Mouse (Mus musculus): ENCODE measurements around the gene Gm43064. TPM values are rescaled to one million over a fixed set of nuclear protein-coding genes. Genes with fewer than 3 reads are reported as not detected.

The Gm43064 gene
- polyA plus RNA-seq (2015; fragmentation: Nextera tagmentation; extraction: Ambion mirVana), result 0.42 and 0.67 TPM in 2 replicates

- WGBS (ENCODE audit: insufficient replicate concordance), result under 1% methylated on average over 62 of the region's 70 CpGs
- Histone ChIP-seq H3K9ac (peak within 1 kb of the TSS; percentile 94), H3K4me3 (replicated peaks) (peak within 1 kb of the TSS; percentile 85), H3K36me3 (peaks cover 47% of the 10 kb centered on the region), H3K9me3 (replicated peaks) (no peaks in the 10 kb centered on the region), H3K4me1 (replicated peaks) (peaks cover 56% of the 10 kb centered on the region), H3K27me3 (no peaks in the 10 kb centered on the region), H3K4me2 (peak within 1 kb of the TSS; percentile 73), H3K27ac (peak within 1 kb of the TSS; percentile 97)
- DNase-seq (peak; percentile 84), ATAC-seq (ENCODE audit: low read depth) (peak; percentile 91)
These were observed at the start of gene Gm43064, which contains the start of the genes Dclre1b and Ap4b1 for GRCm38 (mm10) chr3:103808891-103809798. Gene Gm43064, plus strand, starts transcription at chr3:103809573. Gene Dclre1b, minus strand, starts transcription at chr3:103809444. Gene Ap4b1, plus strand, starts transcription at chr3:103809520.

- DNase-seq, result no peak
- H3K4me1 ChIP-seq (replicated peaks), result peaks cover under 1% of the 10 kb centered on the region; the same call in 1 of the 2 replicates
- no peak overlapping the region for H3K4me3 ChIP-seq (replicated peaks)
- peaks cover 88% of the 10 kb centered on the region for H3K36me3 ChIP-seq
- ATAC-seq (ENCODE audit: low read depth), result no peak
- H3K27ac ChIP-seq, result no peak overlapping the region
- no peaks in the 10 kb centered on the region for H3K9me3 ChIP-seq (replicated peaks)
- H3K4me2 ChIP-seq, result no peak overlapping the region
- no peaks in the 10 kb centered on the region for H3K27me3 ChIP-seq
- 79% methylated on average over 3 of the region's 3 CpGs for WGBS (ENCODE audit: insufficient replicate concordance)
- H3K9ac ChIP-seq, result no peak overlapping the region
These were observed 42.6 kb upstream of the Gm43064 start for GRCm38 (mm10) chr3:103766789-103767188.

- no peak overlapping the region; the same call in 1 of the 2 replicates for H3K27ac ChIP-seq
- WGBS (ENCODE audit: insufficient replicate concordance), result 86% methylated on average over 9 of the region's 9 CpGs
- no peak overlapping the region for H3K4me2 ChIP-seq
- H3K9me3 ChIP-seq (replicated peaks), result no peaks in the 10 kb centered on the region
- no peak overlapping the region for H3K9ac ChIP-seq
- peaks cover 86% of the 10 kb centered on the region for H3K36me3 ChIP-seq
- no peaks in the 10 kb centered on the region for H3K27me3 ChIP-seq
- H3K4me1 ChIP-seq (replicated peaks), result peaks cover 14% of the 10 kb centered on the region
- no peak for DNase-seq
- ATAC-seq (ENCODE audit: low read depth), result no peak
- H3K4me3 ChIP-seq (replicated peaks), result no peak overlapping the region
These were observed 37.7 kb upstream of the Gm43064 start for GRCm38 (mm10) chr3:103771531-103772130.

GRCm38 (mm10) chr3:103772846-103773245, 36.5 kb upstream of the Gm43064 start:
- H3K9me3 ChIP-seq (replicated peaks), result no peaks in the 10 kb centered on the region
- H3K4me1 ChIP-seq (replicated peaks), result peaks cover 14% of the 10 kb centered on the region
- H3K36me3 ChIP-seq, result peaks cover 89% of the 10 kb centered on the region
- H3K9ac ChIP-seq, result no peak overlapping the region
- no peak overlapping the region for H3K4me3 ChIP-seq (replicated peaks)
- no peaks in the 10 kb centered on the region for H3K27me3 ChIP-seq
- DNase-seq, result no peak
- H3K27ac ChIP-seq, result no peak overlapping the region
- no peak overlapping the region for H3K4me2 ChIP-seq
- WGBS (ENCODE audit: insufficient replicate concordance), result 56% methylated on average over 4 of the region's 4 CpGs
- ATAC-seq (ENCODE audit: low read depth), result no peak

GRCm38 (mm10) chr3:103773508-103773907, 35.9 kb upstream of the Gm43064 start:
- H3K27ac ChIP-seq, result no peak overlapping the region
- ATAC-seq (ENCODE audit: low read depth), result no peak
- 77% methylated on average over 3 of the region's 3 CpGs for WGBS (ENCODE audit: insufficient replicate concordance)

GRCm38 (mm10) chr3:103774009-103774408, 35.4 kb upstream of the Gm43064 start:
- no peak overlapping the region for H3K4me2 ChIP-seq
- WGBS (ENCODE audit: insufficient replicate concordance), result 95% methylated on average over 15 of the region's 15 CpGs
- no peaks in the 10 kb centered on the region for H3K9me3 ChIP-seq (replicated peaks)
- H3K36me3 ChIP-seq, result peaks cover 86% of the 10 kb centered on the region
- no peak overlapping the region for H3K27ac ChIP-seq
- no peak overlapping the region for H3K9ac ChIP-seq
- peaks cover 25% of the 10 kb centered on the region for H3K4me1 ChIP-seq (replicated peaks)
- ATAC-seq (ENCODE audit: low read depth) (no peak), DNase-seq (no peak)
- no peak overlapping the region for H3K4me3 ChIP-seq (replicated peaks)
- H3K27me3 ChIP-seq, result no peaks in the 10 kb centered on the region

More at GRCm38 (mm10) chr3:103773508-103773907, 35.9 kb upstream of the Gm43064 start:
- Histone ChIP-seq H3K27me3 (no peaks in the 10 kb centered on the region), H3K36me3 (peaks cover 89% of the 10 kb centered on the region), H3K9ac (no peak overlapping the region), H3K4me1 (replicated peaks) (peaks cover 20% of the 10 kb centered on the region), H3K4me3 (replicated peaks) (no peak overlapping the region), H3K9me3 (replicated peaks) (no peaks in the 10 kb centered on the region), H3K4me2 (no peak overlapping the region)
- no peak for DNase-seq

GRCm38 (mm10) chr3:103777940-103778339, 31.4 kb upstream of the Gm43064 start:
- no peaks in the 10 kb centered on the region for H3K9me3 ChIP-seq (replicated peaks)
- H3K4me2 ChIP-seq, result no peak overlapping the region
- ATAC-seq (ENCODE audit: low read depth), result no peak
- H3K4me3 ChIP-seq (replicated peaks), result no peak overlapping the region
- H3K9ac ChIP-seq, result no peak overlapping the region
- 80% methylated on average over 11 of the region's 11 CpGs for WGBS (ENCODE audit: insufficient replicate concordance)
- no peak for DNase-seq
- peaks cover 56% of the 10 kb centered on the region for H3K4me1 ChIP-seq (replicated peaks)
- H3K36me3 ChIP-seq, result peaks cover 49% of the 10 kb centered on the region
- no peaks in the 10 kb centered on the region for H3K27me3 ChIP-seq
- no peak overlapping the region for H3K27ac ChIP-seq

- Histone ChIP-seq H3K27me3 (no peaks in the 10 kb centered on the region), H3K27ac (no peak overlapping the region), H3K4me3 (replicated peaks) (no peak overlapping the region), H3K4me2 (no peak overlapping the region), H3K36me3 (peaks cover 48% of the 10 kb centered on the region), H3K4me1 (replicated peaks) (peaks cover 59% of the 10 kb centered on the region), H3K9me3 (replicated peaks) (no peaks in the 10 kb centered on the region), H3K9ac (no peak overlapping the region)
- ATAC-seq (ENCODE audit: low read depth) (no peak), DNase-seq (no peak)
- 67% methylated on average over 6 of the region's 6 CpGs for WGBS (ENCODE audit: insufficient replicate concordance)
These were observed 30.7 kb upstream of the Gm43064 start for GRCm38 (mm10) chr3:103778660-103779059.

GRCm38 (mm10) chr3:103779183-103779582, 30.2 kb upstream of the Gm43064 start:
- Histone ChIP-seq H3K4me1 (replicated peaks) (peaks cover 64% of the 10 kb centered on the region), H3K4me2 (no peak overlapping the region), H3K36me3 (peaks cover 47% of the 10 kb centered on the region), H3K9ac (no peak overlapping the region), H3K27ac (peak overlapping the region; percentile 43; the same call in 1 of the 2 replicates), H3K4me3 (replicated peaks) (no peak overlapping the region), H3K27me3 (no peaks in the 10 kb centered on the region), H3K9me3 (replicated peaks) (no peaks in the 10 kb centered on the region)
- 56% methylated on average over 7 of the region's 7 CpGs for WGBS (ENCODE audit: insufficient replicate concordance)
- DNase-seq (no peak), ATAC-seq (ENCODE audit: low read depth) (no peak)

- ATAC-seq (ENCODE audit: low read depth) (no peak), DNase-seq (no peak)
- WGBS (ENCODE audit: insufficient replicate concordance), result 75% methylated on average over 3 of the region's 3 CpGs
- Histone ChIP-seq H3K27ac (no peak overlapping the region), H3K9me3 (replicated peaks) (no peaks in the 10 kb centered on the region), H3K4me2 (no peak overlapping the region), H3K9ac (no peak overlapping the region), H3K4me1 (replicated peaks) (peaks cover 72% of the 10 kb centered on the region), H3K4me3 (replicated peaks) (no peak overlapping the region), H3K27me3 (no peaks in the 10 kb centered on the region), H3K36me3 (peaks cover 40% of the 10 kb centered on the region)
These were observed 29.1 kb upstream of the Gm43064 start for GRCm38 (mm10) chr3:103780271-103780670.

- ATAC-seq (ENCODE audit: low read depth) (no peak), DNase-seq (no peak)
- 81% methylated on average over 5 of the region's 5 CpGs for WGBS (ENCODE audit: insufficient replicate concordance)
- no peaks in the 10 kb centered on the region for H3K9me3 ChIP-seq (replicated peaks)
- H3K36me3 ChIP-seq, result peaks cover 35% of the 10 kb centered on the region
- H3K9ac ChIP-seq, result no peak overlapping the region
- no peaks in the 10 kb centered on the region for H3K27me3 ChIP-seq
- no peak overlapping the region for H3K27ac ChIP-seq
- peaks cover 76% of the 10 kb centered on the region for H3K4me1 ChIP-seq (replicated peaks)
- H3K4me2 ChIP-seq, result no peak overlapping the region
- no peak overlapping the region for H3K4me3 ChIP-seq (replicated peaks)
These were observed 28.6 kb upstream of the Gm43064 start for GRCm38 (mm10) chr3:103780777-103781176.
